Mouse (Mus musculus) megakaryocyte-erythroid progenitor cell, adult 5-6 weeks (primary cell): ENCODE results near the gene Ptpn5. TPM values are rescaled to one million over a fixed set of nuclear protein-coding genes. Genes with fewer than 3 reads are reported as not detected.

ENCODE experiments used
- ATAC-seq: replicated peaks from 2 replicates; pipeline ENCODE4 v1.8.0; 2016; ENCODE audit warnings: mild to moderate bottlenecking, inconsistent platforms; ENCODE audit not compliant: severe bottlenecking, poor library complexity, low FRiP score, low TSS enrichment
- total RNA-seq, 2 experiments: library from RNA; stranded (forward) in 1 of 2; stranded (reverse) in 1 of 2; fragments of 200-1000, 215-1000 nt in 1 of 2; fragments of >200 nt in 1 of 2; fragmentation: Nextera tagmentation in 1 of 2; gene quantifications; 2 replicates each; pipeline ENCODE4 v1.2.3; 2014 to 2017

Ptpn5 gene
- total RNA-seq, 2 experiments from 2014 or later, result not detected

DNA sequence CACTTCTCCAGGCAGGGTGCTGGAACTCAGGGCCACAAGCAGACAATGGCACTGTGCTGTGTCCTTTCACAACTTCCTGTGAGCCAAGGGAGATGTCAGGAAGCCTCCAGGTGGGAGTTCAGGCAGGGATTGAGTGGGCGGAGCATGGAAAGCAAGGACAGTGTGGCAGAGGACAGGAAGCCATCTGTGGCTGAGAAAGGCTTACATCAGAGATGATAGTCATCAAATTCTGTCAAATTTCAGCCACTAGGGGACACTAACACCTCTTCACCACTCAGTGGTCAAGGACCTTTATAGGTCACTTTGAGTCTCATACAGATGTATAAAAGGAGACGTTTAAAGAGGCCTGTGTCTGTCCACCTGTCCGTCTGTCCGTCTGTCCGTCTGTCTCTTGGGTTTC lies 60.9 kb downstream of the Ptpn5 start:
- no peak for ATAC-seq

DNA sequence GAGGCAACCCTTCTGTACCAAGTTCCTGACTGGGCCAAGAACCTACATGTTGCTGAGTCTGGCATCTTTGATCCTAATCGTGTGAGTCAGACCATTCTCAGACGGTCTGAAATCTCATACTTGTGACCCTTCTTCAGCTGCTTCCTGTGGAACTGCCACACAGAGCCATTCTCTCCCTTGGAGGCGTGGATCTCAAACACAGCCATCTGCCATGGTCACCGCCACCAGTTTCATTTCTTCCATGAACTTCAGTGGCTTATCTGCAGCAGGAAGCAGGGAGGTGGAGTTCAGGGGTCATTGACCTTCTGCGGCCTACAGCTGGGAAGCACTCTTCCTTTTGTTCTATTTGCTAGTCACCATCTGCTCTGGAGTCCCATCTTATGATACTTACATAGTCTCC lies 65.6 kb downstream of the Ptpn5 start:
- no peak for ATAC-seq

DNA sequence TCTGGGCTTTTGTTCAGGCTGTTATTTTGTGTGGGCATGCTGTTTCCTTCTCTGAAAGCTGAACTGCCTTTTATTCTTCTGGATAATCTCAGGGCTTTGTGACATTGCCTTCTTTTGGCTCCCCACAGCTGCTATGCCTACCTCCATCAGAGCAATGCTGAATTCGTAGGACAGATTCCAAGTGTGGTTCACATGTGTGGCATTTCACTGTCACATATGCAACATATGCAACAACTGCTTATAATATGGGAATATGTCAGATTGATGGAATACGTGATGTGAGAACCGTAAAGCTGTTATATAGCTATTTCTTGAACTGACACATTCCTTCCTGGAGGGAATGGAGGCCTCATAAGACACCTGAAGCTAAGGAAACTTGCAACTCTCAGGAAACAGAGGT lies 66.5 kb downstream of the Ptpn5 start:
- ATAC-seq, result no peak

DNA sequence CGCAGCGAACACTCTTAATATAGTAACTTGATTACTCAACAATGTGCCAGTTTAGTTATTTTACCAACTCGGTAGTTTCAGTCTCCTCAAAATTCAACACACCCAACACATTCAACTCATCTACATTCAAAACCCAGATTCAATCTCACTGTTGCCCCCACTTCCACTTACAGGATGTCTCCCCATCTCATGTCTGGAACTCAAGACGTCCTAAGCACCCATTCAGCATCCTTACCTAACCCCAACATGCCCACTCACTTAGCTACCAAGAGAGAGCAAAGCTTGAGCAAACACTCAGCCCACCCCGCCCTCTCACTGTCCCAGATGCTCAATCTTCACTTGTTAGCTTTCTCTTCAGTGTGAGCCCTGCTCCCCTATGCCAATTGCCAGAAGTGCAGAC lies 71.9 kb downstream of the Ptpn5 start:
- ATAC-seq, result no peak

DNA sequence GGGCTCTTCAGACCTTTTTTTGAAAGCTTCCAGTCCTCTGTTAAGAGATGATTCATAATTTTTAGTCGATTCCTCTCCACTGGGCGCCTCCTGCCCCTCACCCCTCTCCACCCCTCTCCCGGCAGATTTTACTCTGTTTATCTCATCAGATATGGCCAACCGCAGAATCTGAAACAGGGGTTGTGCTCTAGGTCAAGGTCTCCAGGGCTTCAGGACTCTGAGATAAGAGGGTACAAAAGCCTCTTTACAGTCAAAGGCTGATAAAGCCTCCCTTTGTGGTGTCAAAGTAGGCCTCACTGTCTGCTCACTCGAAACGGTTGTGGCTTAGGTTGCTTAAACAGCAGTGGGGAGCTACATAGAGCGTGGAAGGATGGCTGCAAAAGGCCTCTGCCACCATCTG lies 74.1 kb downstream of the Ptpn5 start:
- peak; percentile 72 for ATAC-seq

DNA sequence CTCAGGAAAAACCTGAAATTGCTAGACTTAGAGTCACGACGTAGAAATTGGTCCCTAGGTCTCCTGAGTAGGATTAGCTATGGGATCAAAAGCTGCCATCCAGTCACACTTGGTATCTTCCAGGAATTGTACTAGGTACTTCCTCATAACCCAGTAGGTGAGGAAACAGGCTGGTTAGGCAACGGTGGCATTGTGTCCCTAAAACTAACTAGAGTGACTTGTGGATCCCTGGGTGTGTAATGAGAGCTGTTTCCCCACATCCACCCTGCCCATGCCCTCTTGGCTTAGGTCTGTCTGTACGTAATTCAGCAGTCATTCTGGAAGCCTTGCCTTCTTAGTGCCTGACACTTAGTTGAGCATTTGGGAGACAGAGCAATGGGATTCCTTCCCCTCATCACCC lies 77.2 kb downstream of the Ptpn5 start:
- ATAC-seq, result no peak

DNA sequence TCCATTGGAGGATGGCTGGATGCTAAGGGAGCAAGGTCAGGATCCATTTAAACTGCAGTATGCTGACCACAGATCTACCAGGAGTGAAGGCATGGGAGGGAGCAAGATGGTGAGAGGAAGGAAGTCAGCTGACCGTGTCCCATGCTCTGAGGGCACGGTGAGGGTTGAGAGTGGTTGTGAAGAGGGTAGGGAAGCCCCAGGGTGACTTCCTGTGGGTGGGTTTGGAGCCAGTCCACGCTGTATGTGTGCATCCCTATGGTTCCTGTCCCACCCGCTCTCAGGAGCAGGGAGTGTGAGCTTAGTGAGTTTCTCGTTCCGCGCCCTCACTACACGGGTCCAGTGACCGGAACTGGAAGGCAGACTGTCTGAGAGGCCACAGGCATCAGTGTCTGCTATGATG lies 77.7 kb downstream of the Ptpn5 start:
- no peak for ATAC-seq

DNA sequence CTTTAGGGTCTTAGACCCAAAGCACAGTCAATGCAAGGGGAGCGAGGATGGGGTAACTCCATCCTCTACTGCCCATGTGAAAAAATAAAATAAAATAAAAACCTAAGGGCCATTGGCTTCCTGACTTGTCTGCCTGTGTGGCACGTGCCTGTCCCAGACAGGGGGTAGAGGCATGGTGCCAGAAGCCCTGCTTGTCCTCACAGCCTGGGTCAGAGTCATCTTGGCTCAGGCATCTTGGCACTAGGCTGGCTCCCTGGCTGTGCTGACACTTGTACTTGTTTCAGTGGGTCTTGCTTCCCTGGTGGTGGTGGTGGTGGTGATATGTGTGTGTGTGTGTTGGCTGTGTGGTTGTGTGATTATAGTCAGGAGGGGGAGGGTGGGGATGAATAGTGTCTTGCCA lies 78.8 kb downstream of the Ptpn5 start:
- no peak for ATAC-seq

DNA sequence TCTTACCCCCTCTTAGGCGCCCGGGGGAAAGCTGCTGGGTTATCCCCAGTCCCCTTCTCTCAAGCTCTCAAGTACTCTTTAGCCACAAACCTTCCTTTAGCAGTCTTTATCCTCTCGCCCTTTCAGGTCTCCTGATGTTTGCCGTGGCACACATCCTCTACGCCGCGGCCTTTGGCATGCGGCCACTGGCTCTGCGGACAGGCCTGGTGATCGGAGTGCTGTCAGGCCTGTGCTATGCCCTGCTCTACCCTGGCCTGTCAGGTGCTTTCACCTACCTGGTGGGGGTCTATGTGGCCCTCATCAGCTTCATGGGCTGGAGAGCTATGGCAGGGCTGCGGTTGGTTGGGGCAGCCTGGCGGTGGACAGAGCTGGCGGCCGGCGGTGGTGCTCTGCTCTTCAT lies 80.2 kb downstream of the Ptpn5 start:
- no peak for ATAC-seq

DNA sequence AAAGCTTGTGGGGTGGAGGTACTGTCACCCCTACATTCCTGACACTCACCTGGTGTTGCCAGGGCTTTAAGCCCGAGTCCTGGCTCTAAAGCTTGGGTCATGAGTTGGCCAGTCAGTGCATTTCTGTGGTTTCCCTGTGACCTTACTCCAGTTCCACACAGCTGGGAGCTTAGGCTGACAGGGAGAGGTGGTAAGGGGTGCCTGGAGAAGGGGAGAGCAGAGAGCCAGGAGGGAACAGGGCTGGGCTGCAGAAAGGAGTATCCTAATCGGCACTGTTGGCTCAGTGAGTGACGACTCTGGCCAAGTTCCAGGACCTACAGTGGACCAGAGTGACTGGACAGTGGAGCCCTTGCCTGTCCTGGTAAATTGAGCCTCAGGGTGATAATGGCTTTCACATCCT lies 81.2 kb downstream of the Ptpn5 start:
- no peak for ATAC-seq

DNA sequence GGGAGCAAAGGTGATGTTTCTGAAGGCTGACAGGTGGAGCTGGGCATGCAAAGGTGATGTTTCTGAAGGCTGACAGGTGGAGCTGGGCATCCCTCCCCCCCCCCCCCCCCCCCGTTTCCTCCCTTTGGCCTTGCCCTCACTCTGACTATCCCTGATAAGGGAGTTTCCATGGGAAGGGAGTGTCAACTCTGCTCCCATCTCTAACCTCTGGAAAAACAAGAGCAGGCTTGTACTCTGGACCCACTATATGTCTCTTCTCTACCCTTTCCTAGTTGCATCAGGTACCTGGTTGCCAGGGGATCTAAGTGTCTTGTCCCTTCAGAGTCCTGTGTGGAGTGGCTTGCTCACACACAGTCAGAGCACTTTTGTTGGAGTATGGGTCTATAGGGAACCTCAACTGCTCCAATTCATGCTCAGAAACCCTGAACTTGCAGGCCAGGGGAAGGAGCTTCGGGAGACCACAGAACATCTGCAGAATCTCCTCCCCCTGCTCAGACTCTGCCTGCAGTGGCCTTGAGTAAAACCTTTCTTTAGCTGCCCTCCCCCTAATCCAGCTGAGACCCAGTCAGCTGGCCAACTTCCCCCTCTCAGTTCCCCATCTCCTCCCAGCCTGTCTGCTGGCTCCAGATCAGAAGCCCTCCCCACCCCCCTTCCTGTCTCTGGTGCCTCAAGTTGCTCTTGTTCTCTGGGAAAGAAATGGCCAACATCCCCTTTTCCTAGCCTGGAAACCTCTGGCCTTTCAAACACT lies 81.9 kb downstream of the Ptpn5 start:
- ATAC-seq, result no peak

DNA sequence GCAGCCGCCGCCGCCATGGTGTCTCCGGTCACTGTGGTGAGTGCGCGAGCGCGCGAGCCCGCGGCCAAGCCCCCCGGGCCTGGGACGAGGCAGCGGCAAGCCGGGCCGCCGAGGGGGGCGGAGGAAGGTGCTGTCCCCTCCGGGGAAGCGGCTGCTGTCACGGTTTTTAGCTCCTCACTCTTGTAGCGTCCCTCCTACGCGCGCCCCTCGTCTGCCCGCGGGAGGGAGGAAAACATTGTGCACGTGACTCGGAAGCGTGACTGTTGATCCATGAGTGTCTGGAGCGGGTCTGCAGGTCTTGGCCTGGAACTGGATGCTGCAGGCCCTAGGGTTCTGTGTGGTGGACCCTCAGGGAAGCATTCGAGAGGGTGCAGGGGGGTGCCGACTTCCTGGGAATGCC lies 82.7 kb downstream of the Ptpn5 start:
- ATAC-seq, result peak; percentile 21

DNA sequence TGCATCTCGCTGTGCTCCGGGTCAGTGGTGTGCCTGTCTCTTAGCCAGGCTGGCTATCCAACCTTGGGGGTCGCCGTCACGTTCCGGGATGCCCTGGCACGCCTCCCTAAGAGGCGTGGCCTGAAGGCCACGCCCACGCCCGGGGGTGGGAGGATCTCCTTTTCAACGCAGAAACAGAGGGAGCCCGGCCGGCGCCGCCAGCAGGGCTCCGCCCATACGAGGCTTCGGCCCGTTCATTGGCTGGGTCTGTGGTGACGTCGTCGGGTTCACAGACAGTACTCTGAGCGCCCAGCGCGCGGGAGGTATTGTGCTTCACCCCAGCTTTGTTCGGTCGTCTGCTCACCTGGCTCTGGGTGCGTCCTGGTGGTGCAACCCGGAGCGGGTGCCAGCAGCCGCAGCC lies 83.1 kb downstream of the Ptpn5 start, which contains the start of gene Tmem86a:
Gene Tmem86a (plus strand): TSS at position 236 of the 400 bp plus-strand sequence.
- ATAC-seq, result peak; percentile 98

DNA sequence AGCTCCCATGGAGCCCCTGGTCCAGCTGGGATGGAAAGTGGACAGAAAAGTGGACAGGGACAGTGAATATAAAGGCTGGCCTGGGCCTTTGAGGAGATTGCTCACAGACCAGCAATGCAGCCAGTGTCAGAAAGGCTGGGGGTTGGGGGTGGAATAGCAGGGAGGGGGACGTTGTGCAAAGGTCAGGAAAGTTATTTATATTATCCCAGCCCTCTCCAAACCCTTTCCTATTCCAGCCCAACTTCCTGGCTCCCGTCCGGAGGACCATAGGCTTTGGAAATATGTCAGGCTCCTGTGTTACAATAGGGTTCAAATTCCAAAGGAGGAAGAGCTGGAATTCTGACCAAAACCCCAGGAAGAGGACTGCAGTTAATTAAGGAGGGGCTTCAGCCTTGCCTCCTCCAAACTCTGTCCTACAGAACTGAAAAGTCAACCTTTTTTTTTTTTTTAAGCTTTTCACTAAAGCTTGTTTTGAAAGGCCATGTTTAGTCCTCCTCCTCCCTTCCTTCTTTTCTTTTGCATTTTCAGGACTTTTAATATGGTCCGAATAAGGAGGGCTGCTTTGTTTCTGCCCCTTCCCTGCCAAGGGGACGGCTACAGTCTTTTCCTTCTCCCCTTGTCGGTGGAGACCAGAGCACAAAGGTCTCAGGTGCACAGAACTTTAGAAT lies 90.5 kb downstream of the Ptpn5 start:
- ATAC-seq, result no peak

DNA sequence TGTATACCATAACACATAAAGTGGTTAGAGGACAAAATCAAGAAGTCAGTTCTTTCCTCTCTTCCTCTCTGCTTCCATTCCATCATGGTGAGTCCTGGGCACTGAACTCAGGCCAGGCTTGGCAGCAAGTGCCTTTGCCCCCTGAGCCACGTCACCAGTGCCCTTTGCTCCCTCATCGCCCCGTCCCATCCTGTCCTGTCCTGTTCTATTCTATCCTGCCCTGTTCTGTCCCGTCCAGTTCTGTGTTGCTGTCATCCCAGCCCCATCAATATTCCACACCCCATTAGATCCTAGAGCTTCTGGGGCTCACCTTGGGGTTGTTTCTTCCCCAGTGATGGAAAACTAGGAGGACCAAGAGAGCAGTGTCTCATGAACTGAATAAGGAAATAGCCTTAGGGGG lies 91.4 kb downstream of the Ptpn5 start:
- ATAC-seq, result no peak

DNA sequence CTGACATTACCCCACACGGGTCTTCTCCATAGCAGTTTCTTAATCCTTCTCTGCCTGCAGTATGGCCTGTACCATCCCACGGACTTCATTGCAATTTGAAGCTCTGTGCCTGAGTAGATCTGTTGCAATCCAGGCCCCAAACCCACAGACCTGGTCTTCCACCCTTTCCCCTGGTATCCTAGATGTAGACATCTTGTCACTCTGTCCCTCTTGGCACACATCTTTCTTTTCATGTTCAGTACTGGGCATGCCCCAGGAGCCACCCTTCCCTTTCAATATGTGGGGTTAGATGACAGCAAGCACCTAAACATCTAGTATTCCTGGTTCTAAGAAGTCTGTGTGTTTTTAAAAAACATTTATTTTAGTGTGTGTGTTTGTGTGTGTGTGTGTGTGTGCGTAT lies 91.8 kb downstream of the Ptpn5 start:
- ATAC-seq, result no peak

DNA sequence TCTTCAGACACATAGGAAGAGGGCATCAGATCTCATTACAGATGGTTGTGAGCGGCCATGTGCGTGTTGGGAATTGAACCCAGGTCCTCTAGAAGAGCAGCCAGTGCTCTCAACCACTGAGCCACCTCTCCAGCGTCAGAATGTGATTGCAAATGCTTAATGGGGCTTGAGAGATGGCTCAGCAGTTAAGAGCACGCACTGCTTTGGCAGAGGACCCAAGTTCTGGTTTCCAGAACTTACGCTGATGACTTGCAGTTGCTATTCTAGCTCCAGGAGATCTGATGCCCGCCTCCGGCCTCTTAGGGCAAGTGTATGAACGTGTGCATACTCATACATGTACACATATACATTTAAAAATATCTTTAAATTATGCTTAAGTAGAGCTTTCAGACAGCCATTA lies 98.1 kb downstream of the Ptpn5 start:
- no peak for ATAC-seq

DNA sequence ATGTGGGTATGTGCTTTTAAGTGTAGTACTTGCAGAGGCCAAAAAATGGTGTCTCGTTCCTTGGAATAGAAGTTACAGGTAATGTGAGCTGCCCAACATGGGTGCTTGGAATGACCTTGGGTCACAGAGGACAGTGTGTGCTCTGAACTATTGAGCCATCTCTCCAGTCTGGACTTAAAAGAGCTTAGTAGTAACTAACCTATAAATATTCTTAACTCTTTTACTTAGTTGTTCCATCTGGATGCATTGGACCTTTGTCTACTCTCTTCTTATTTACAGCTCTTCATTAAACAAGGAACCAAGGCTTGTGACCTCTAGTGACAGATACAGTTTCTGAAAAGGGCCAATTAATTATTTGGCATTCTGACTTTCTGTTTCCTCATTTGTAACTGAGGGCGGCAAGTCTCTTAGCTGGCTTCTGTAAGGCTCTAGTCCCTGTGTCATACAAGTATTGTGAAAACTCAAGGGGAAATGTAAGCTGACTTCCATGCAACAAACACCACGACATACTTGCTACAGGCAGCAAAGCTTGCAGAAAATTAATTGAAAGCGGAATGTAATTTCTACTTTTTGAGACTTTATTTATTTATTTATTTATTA lies 98.6 kb downstream of the Ptpn5 start:
- ATAC-seq, result no peak

DNA sequence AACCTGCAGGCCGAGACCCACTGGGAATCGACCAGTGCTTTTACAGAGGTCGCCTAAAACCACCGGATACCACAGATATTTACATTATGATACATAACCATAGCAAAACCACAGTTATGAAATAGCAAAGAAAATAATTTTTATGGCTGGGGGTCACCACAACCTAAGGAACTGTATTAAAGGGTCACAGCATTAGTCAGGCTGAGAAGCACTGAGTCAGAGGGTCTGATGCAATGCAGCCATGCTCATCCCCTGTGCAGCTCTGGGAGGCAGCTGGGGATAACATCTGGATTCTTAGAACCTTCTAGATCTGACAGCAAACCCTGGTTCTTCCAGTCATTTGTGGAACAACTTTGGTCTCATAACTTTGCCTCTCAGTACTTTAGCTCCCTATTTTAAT lies 102.1 kb downstream of the Ptpn5 start:
- no peak for ATAC-seq

DNA sequence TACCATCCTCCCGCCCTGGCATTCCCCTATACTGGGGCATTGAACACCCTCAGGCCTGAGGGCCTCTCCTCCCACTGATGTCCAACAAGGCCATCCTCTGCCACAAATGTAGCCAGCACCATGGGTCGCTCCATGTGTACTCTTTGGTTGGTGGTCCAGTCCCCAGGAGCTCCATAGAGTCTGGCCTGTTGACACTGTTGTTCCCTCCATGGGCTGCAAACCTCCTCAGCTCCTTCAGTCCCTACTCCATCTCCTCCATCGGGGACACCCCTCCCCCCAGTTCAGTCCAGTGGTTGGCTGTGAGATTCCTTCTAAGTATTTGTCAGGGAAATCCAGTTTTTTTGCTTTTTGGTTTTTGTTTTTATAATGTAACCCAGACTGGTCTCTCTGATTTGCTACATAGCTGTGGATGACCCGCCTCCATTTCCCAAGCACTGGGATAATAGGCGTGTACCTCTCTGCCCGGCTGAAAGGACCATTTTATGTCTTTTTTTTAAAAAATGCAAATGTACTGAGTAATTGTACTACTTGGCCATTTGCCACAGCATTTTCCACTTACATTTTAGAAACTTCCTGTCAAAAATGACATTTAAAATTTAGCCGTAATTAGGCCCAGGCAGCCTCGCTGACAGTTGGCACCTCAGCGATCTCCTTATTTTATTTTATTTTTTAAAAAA lies 102.8 kb downstream of the Ptpn5 start:
- no peak for ATAC-seq
